Mouse (Mus musculus) midbrain, postnatal 0 days (tissue): ENCODE measurements around the gene Sox2. TPM values are rescaled to one million over a fixed set of nuclear protein-coding genes. Genes with fewer than 3 reads are reported as not detected.

Experiments used
- ATAC-seq: fragments of 200-750 bp; cut with Nextera tagmentation; 2 replicates; pipeline ENCODE4 v1.8.0; 2017; ENCODE audit warnings: moderate number of reproducible peaks, mild to moderate bottlenecking, moderate TSS enrichment, moderate library complexity; ENCODE audit not compliant: low FRiP score
- DNase-seq: peaks from one replicate; pipeline ENCODE4 v3.0.0-alpha.2; 2015; ENCODE audit warnings: low spot score
- H3K27ac ChIP-seq: fragments of 300-500 bp; sonication (generic); 2 replicates; pipeline ENCODE4 v1.5.1; 2014; ENCODE audit warnings: low read depth, mild to moderate bottlenecking, low read length, mixed read lengths
- H3K27me3 ChIP-seq: fragments of 300-500 bp; sonication (generic); 2 replicates; pipeline ENCODE4 v1.6.1; 2014; ENCODE audit warnings: low read length, control low read depth, mixed read lengths; ENCODE audit not compliant: insufficient read depth
- H3K36me3 ChIP-seq: fragments of 300-500 bp; sonication (generic); 2 replicates; pipeline ENCODE4 v1.6.1; 2014; ENCODE audit warnings: low read length, control low read depth, mixed read lengths; ENCODE audit not compliant: insufficient read depth
- H3K4me1 ChIP-seq: fragments of 300-500 bp; sonication (generic); 2 replicates; pipeline ENCODE4 v1.6.1; 2014; ENCODE audit warnings: mild to moderate bottlenecking, control low read depth, antibody characterized with exemption, low read length, mixed read lengths; ENCODE audit not compliant: insufficient read depth
- H3K4me2 ChIP-seq: fragments of 300-500 bp; sonication (generic); 2 replicates; pipeline ENCODE4 v1.6.1; 2014; ENCODE audit warnings: low read depth, mild to moderate bottlenecking, low read length, mixed read lengths; ENCODE audit not compliant: poor library complexity, severe bottlenecking
- H3K4me3 ChIP-seq: fragments of 300-500 bp; sonication (generic); 2 replicates; pipeline ENCODE4 v1.5.1; 2014; ENCODE audit warnings: low read depth, mild to moderate bottlenecking, low read length, moderate library complexity
- H3K9ac ChIP-seq: fragments of 300-500 bp; sonication (generic); replicated peaks from 2 replicates; pipeline ENCODE4 v1.6.1; 2014; ENCODE audit warnings: mild to moderate bottlenecking, low read length, moderate library complexity, mixed read lengths; ENCODE audit not compliant: poor library complexity, severe bottlenecking
- H3K9me3 ChIP-seq: fragments of 300-500 bp; sonication (generic); 2 replicates; pipeline ENCODE4 v1.6.1; 2016; ENCODE audit warnings: low read length, control low read depth
- CTCF ChIP-seq: IDR thresholded peaks from 2 replicates; pipeline ENCODE4 v1.5.1; 2016; ENCODE audit warnings: antibody characterized with exemption, mild to moderate bottlenecking
- WGBS: fragments of 180-500 bp; shearing (Covaris S2); extraction: QIAGEN DNeasy Blood & Tissue Kit; methylation state at CpG from one replicate; pipeline ENCODE4 v1.1.7; 2014; 5-methylcytosine and 5-hydroxymethylcytosine counted together
- polyA plus RNA-seq: library from polyadenylated mRNA; unstranded; fragments of >200 nt; fragmentation: Nextera tagmentation; extraction: Ambion mirVana; gene quantifications from 2 replicates; pipeline ENCODE4 v1.2.1, GENCODE M21; 2015
- total RNA-seq: library from RNA; depleted of rRNA; stranded (reverse); fragments of >200 nt; gene quantifications from 2 replicates; pipeline ENCODE4 v1.2.3, GENCODE M21; 2014

Sox2 gene
- total and polyA plus RNA-seq, 2 experiments from 2014 or later = 29.7 to 79.1 TPM

- no peaks in the 10 kb centered on the region for H3K4me1 ChIP-seq
- H3K4me3 ChIP-seq = peak overlapping the region; percentile 28
- no peaks in the 10 kb centered on the region for H3K9me3 ChIP-seq
- TF ChIP-seq CTCF = no peak
- H3K36me3 ChIP-seq = no peaks in the 10 kb centered on the region
- no peak for ATAC-seq
- DNase-seq = no peak
- H3K27me3 ChIP-seq = peaks cover 4% of the 10 kb centered on the region; the same call in 1 of the 2 replicates
- WGBS = 15% methylated on average over 5 of the region's 5 CpGs
- peak overlapping the region; percentile 31 for H3K4me2 ChIP-seq
- peak overlapping the region; percentile 67 for H3K27ac ChIP-seq
- 0 out of 2 replicates have a peak overlapping the region, but pooled peaks have one; percentile 48 for H3K9ac ChIP-seq
These were observed 12.3 kb upstream of the Sox2 start for GRCm38 (mm10) chr3:34637926-34638325.

GRCm38 (mm10) chr3:34638344-34638743 is 11.9 kb upstream of the Sox2 start:
- H3K4me3 ChIP-seq = peak overlapping the region; percentile 28
- 0 out of 2 replicates have a peak overlapping the region, but pooled peaks have one; percentile 48 for H3K9ac ChIP-seq
- whole genome bisulfite sequencing = 5% methylated on average over 13 of the region's 13 CpGs
- peak overlapping the region; percentile 67 for H3K27ac ChIP-seq
- no peaks in the 10 kb centered on the region for H3K9me3 ChIP-seq
- peaks cover 4% of the 10 kb centered on the region; the same call in 1 of the 2 replicates for H3K27me3 ChIP-seq
- TF ChIP-seq CTCF = no peak
- DNase-seq (no peak), ATAC-seq (0 out of 2 replicates have a peak, but pooled peaks have one; percentile 5)
- H3K4me2 ChIP-seq = peak overlapping the region; percentile 31
- H3K36me3 ChIP-seq = no peaks in the 10 kb centered on the region
- H3K4me1 ChIP-seq = no peaks in the 10 kb centered on the region

- ATAC-seq (peak; percentile 72; the same call in 1 of the 2 replicates), DNase-seq (peak; percentile 91)
- Histone ChIP-seq H3K27ac (peak overlapping the region; percentile 67), H3K4me3 (peak overlapping the region; percentile 28), H3K4me2 (peak overlapping the region; percentile 50), H3K27me3 (peaks cover 9% of the 10 kb centered on the region; the same call in 1 of the 2 replicates), H3K36me3 (no peaks in the 10 kb centered on the region), H3K9me3 (no peaks in the 10 kb centered on the region), H3K4me1 (no peaks in the 10 kb centered on the region), H3K9ac (peak overlapping the region; percentile 3; the same call in 1 of the 2 replicates)
- peak; percentile 90 for TF ChIP-seq CTCF
- 3% methylated on average over 24 of the region's 24 CpGs for WGBS
These were observed 11.0 kb upstream of the Sox2 start for GRCm38 (mm10) chr3:34639031-34639872.

- WGBS = 8% methylated on average over 10 of the region's 10 CpGs
These were observed 10.3 kb upstream of the Sox2 start for GRCm38 (mm10) chr3:34639873-34640270.

GRCm38 (mm10) chr3:34640276-34640675 is 9.9 kb upstream of the Sox2 start:
- no peak for DNase-seq
- no peaks in the 10 kb centered on the region for H3K36me3 ChIP-seq
- TF ChIP-seq CTCF = no peak
- H3K9me3 ChIP-seq = no peaks in the 10 kb centered on the region
- peaks cover 9% of the 10 kb centered on the region; the same call in 1 of the 2 replicates for H3K27me3 ChIP-seq
- no peak for ATAC-seq
- H3K4me3 ChIP-seq = peak overlapping the region; percentile 28; the same call in 1 of the 2 replicates
- H3K4me2 ChIP-seq = peak overlapping the region; percentile 50
- 14% methylated on average over 8 of the region's 8 CpGs for WGBS
- no peaks in the 10 kb centered on the region for H3K4me1 ChIP-seq
- peak overlapping the region; percentile 18; the same call in 1 of the 2 replicates for H3K27ac ChIP-seq
- H3K9ac ChIP-seq = 0 out of 2 replicates have a peak overlapping the region, but pooled peaks have one; percentile 2

More at GRCm38 (mm10) chr3:34639873-34640270, 10.3 kb upstream of the Sox2 start:
- H3K4me2 ChIP-seq = peak overlapping the region; percentile 50
- 0 out of 2 replicates have a peak overlapping the region, but pooled peaks have one; percentile 2 for H3K9ac ChIP-seq
- ATAC-seq (no peak), DNase-seq (no peak)
- H3K36me3 ChIP-seq = no peaks in the 10 kb centered on the region
- H3K9me3 ChIP-seq = no peaks in the 10 kb centered on the region
- H3K27me3 ChIP-seq = peaks cover 9% of the 10 kb centered on the region; the same call in 1 of the 2 replicates
- peak overlapping the region; percentile 28 for H3K4me3 ChIP-seq
- H3K4me1 ChIP-seq = no peaks in the 10 kb centered on the region
- no peak for TF ChIP-seq CTCF
- H3K27ac ChIP-seq = peak overlapping the region; percentile 44; the same call in 1 of the 2 replicates
